13 mouse cellular contexts compared by ENCODE assay signal in genomic region chr10:121830335-121831307, GRCm38 (mm10).
DNase-seq lines count a peak whose midpoint lies in the region; ATAC-seq lines count a peak whose summit lies in the region.
"Had no signal": no experiment of that assay in that cellular context is flagged by ENCODE, and none has a peak within 500 bp of the region (broad histone marks: within the 10 kb centered on the region; RNA-seq: fewer than 3 reads in every experiment).

No protein-coding gene starts in this region.

- 70% methylated on average over 29 of the region's 29 CpGs for WGBS in embryonic facial prominence, embryonic 14.5 days
- 82% methylated on average over 29 of the region's 29 CpGs for WGBS in embryonic facial prominence, embryonic 10.5 days
- 53% methylated on average over 29 of the region's 29 CpGs for WGBS in hindbrain, embryonic 12.5 days
- WGBS in midbrain, embryonic 14.5 days = 45% methylated on average over 29 of the region's 29 CpGs
- 78% methylated on average over 29 of the region's 29 CpGs for WGBS in liver, embryonic 11.5 days

- no peak overlapping the region for H3K9ac ChIP-seq in embryonic facial prominence, embryonic 14.5 days (ENCODE audit: low read depth, low read length)
- H3K9ac ChIP-seq in hindbrain, embryonic 12.5 days = no peak overlapping the region
- no peak overlapping the region for H3K9ac ChIP-seq in midbrain, embryonic 14.5 days (replicated peaks; ENCODE audit: low read length)
- no peak overlapping the region for H3K9ac ChIP-seq in liver, embryonic 11.5 days (ENCODE audit: low read depth, low read length)
- H3K9ac ChIP-seq: intestine, embryonic 15.5 days; liver, embryonic 13.5 days had no signal

- ATAC-seq in embryonic facial prominence, embryonic 14.5 days (ENCODE audit: low read depth) = 0 out of 2 replicates have a peak, but pooled peaks have one; percentile 53
- ATAC-seq in hindbrain, embryonic 12.5 days (ENCODE audit: low FRiP score) = peak; percentile 72
- ATAC-seq in midbrain, embryonic 14.5 days (ENCODE audit: low FRiP score, low TSS enrichment) = peak; percentile 64
- no peak for ATAC-seq in liver, embryonic 11.5 days (replicated peaks; ENCODE audit: low FRiP score)
- ATAC-seq: intestine, embryonic 15.5 days had no signal

- no peak overlapping the region for H3K27ac ChIP-seq in embryonic facial prominence, embryonic 14.5 days (replicated peaks; ENCODE audit: low read depth, low read length)
- H3K27ac ChIP-seq in embryonic facial prominence, embryonic 10.5 days (replicated peaks) = no peak overlapping the region
- peak overlapping the region; percentile 74 for H3K27ac ChIP-seq in hindbrain, embryonic 12.5 days
- H3K27ac ChIP-seq in midbrain, embryonic 14.5 days (replicated peaks; ENCODE audit: low read depth, low read length) = peak overlapping the region; percentile 43
- H3K27ac ChIP-seq in liver, embryonic 11.5 days (ENCODE audit: low read depth, low read length) = no peak overlapping the region
- H3K27ac ChIP-seq: intestine, embryonic 15.5 days; liver, embryonic 13.5 days had no signal

- no peaks in the 10 kb centered on the region for H3K27me3 ChIP-seq in embryonic facial prominence, embryonic 14.5 days (replicated peaks; ENCODE audit: control insufficient read depth, insufficient read depth, low read length)
- no peaks in the 10 kb centered on the region for H3K27me3 ChIP-seq in embryonic facial prominence, embryonic 10.5 days (replicated peaks; ENCODE audit: low read depth, poor library complexity, severe bottlenecking)
- no peaks in the 10 kb centered on the region for H3K27me3 ChIP-seq in hindbrain, embryonic 12.5 days
- no peaks in the 10 kb centered on the region for H3K27me3 ChIP-seq in midbrain, embryonic 14.5 days (ENCODE audit: control insufficient read depth, insufficient read depth, low read length)
- H3K27me3 ChIP-seq in liver, embryonic 11.5 days (replicated peaks; ENCODE audit: control insufficient read depth, insufficient read depth, low read length) = no peaks in the 10 kb centered on the region
- H3K27me3 ChIP-seq: intestine, embryonic 15.5 days; liver, embryonic 13.5 days had no signal

- no peak overlapping the region for H3K4me3 ChIP-seq in embryonic facial prominence, embryonic 14.5 days (ENCODE audit: low read depth, low read length)
- H3K4me3 ChIP-seq in embryonic facial prominence, embryonic 10.5 days = no peak overlapping the region
- no peak overlapping the region for H3K4me3 ChIP-seq in hindbrain, embryonic 12.5 days
- H3K4me3 ChIP-seq in midbrain, embryonic 14.5 days (replicated peaks; ENCODE audit: low read depth, low read length) = no peak overlapping the region
- no peak overlapping the region for H3K4me3 ChIP-seq in liver, embryonic 11.5 days (ENCODE audit: low read depth, low read length)
- H3K4me3 ChIP-seq: erythroblast, embryonic 14.5 days; intestine, embryonic 15.5 days; liver, embryonic 13.5 days had no signal

- H3K36me3 ChIP-seq in embryonic facial prominence, embryonic 14.5 days (ENCODE audit: control insufficient read depth, insufficient read depth, low read length) = peaks cover 5% of the 10 kb centered on the region; the same call in 1 of the 2 replicates
- H3K36me3 ChIP-seq in embryonic facial prominence, embryonic 10.5 days (replicated peaks) = peaks cover 12% of the 10 kb centered on the region
- no peaks in the 10 kb centered on the region; the same call in 1 of the 2 replicates for H3K36me3 ChIP-seq in hindbrain, embryonic 12.5 days
- peaks cover 16% of the 10 kb centered on the region for H3K36me3 ChIP-seq in midbrain, embryonic 14.5 days (ENCODE audit: control insufficient read depth, insufficient read depth, low read length)
- no peaks in the 10 kb centered on the region for H3K36me3 ChIP-seq in liver, embryonic 11.5 days (ENCODE audit: control insufficient read depth, insufficient read depth, low read length)
- H3K36me3 ChIP-seq: intestine, embryonic 15.5 days; liver, embryonic 13.5 days had no signal

- DNase-seq in embryonic facial prominence, embryonic 14.5 days (ENCODE audit: low spot score) = peak; percentile 16
- DNase-seq in embryonic facial prominence, embryonic 10.5 days (ENCODE audit: low spot score) = no peak
- DNase-seq in kidney, postnatal 10 days = peak; percentile 31
- DNase-seq in kidney, adult 8-10 months = no peak
- peak; percentile 68 for DNase-seq in midbrain, embryonic 14.5 days
- DNase-seq in liver, embryonic 11.5 days (ENCODE audit: low spot score) = no peak
- no peak for DNase-seq in T-cell, adult 2 months (ENCODE audit: low spot score)
- DNase-seq: gastrocnemius, postnatal 36 days; liver, embryonic 13.5 days; lung, postnatal 4 days had no signal

- peaks cover 4% of the 10 kb centered on the region for H3K4me1 ChIP-seq in embryonic facial prominence, embryonic 14.5 days (ENCODE audit: control insufficient read depth, insufficient read depth, low read length)
- H3K4me1 ChIP-seq in embryonic facial prominence, embryonic 10.5 days = peaks cover 11% of the 10 kb centered on the region; the same call in 1 of the 2 replicates
- peaks cover 30% of the 10 kb centered on the region for H3K4me1 ChIP-seq in hindbrain, embryonic 12.5 days
- H3K4me1 ChIP-seq in midbrain, embryonic 14.5 days (ENCODE audit: control insufficient read depth, insufficient read depth, low read length) = peaks cover 23% of the 10 kb centered on the region; the same call in 1 of the 2 replicates
- no peaks in the 10 kb centered on the region for H3K4me1 ChIP-seq in liver, embryonic 11.5 days (replicated peaks; ENCODE audit: control insufficient read depth, insufficient read depth, low read length)
- H3K4me1 ChIP-seq: intestine, embryonic 15.5 days; liver, embryonic 13.5 days had no signal

- H3K9me3 ChIP-seq in embryonic facial prominence, embryonic 14.5 days (ENCODE audit: control insufficient read depth, low read length) = no peaks in the 10 kb centered on the region
- no peaks in the 10 kb centered on the region for H3K9me3 ChIP-seq in embryonic facial prominence, embryonic 10.5 days
- no peaks in the 10 kb centered on the region for H3K9me3 ChIP-seq in hindbrain, embryonic 12.5 days (replicated peaks)
- no peaks in the 10 kb centered on the region for H3K9me3 ChIP-seq in midbrain, embryonic 14.5 days (ENCODE audit: control insufficient read depth, low read length)
- H3K9me3 ChIP-seq in liver, embryonic 11.5 days (ENCODE audit: control insufficient read depth, low read length) = no peaks in the 10 kb centered on the region
- H3K9me3 ChIP-seq: intestine, embryonic 15.5 days; liver, embryonic 13.5 days had no signal

- H3K4me2 ChIP-seq in embryonic facial prominence, embryonic 14.5 days (ENCODE audit: low read depth, low read length) = no peak overlapping the region
- H3K4me2 ChIP-seq in hindbrain, embryonic 12.5 days (replicated peaks) = no peak overlapping the region
- H3K4me2 ChIP-seq in midbrain, embryonic 14.5 days (ENCODE audit: low read length) = peak overlapping the region; percentile 30
- H3K4me2 ChIP-seq in liver, embryonic 11.5 days = no peak overlapping the region
- H3K4me2 ChIP-seq: intestine, embryonic 15.5 days; liver, embryonic 13.5 days had no signal

Comparison
In these comparisons a context has a peak if more than half of its experiments do, and no peak if none do; other contexts are left out.
1. DNase-seq: peak in embryonic facial prominence, embryonic 14.5 days (single experiment), kidney, postnatal 10 days (single experiment) and midbrain, embryonic 14.5 days (single experiment); none in embryonic facial prominence, embryonic 10.5 days (single experiment), kidney, adult 8-10 months (0 of 2), liver, embryonic 11.5 days (single experiment) and T-cell, adult 2 months (single experiment).
2. H3K27ac ChIP-seq: peak in hindbrain, embryonic 12.5 days (single experiment) and midbrain, embryonic 14.5 days (single experiment); none in embryonic facial prominence, embryonic 14.5 days (single experiment), embryonic facial prominence, embryonic 10.5 days (single experiment) and liver, embryonic 11.5 days (single experiment).